Mouse (Mus musculus) cerebellum, adult 18-20 months (tissue): ENCODE data around the gene Ppp6r2.

Experiments used
- DNase-seq, 2 experiments: peaks; one replicate each; pipeline ENCODE4 v3.0.0; 2021

Ppp6r2 gene

GRCm38 (mm10) chr15:89210915-89211715 is at the start of gene Ppp6r2:
TSS of gene Ppp6r2 (plus strand) at chr15:89211553.
- peak; percentile 78 to 91 for DNase-seq

GRCm38 (mm10) chr15:89165478-89165877 is 45.9 kb upstream of the Ppp6r2 start:
- no peak for DNase-seq

- DNase-seq = peak; percentile 62 to 63
These were observed 42.4 kb upstream of the Ppp6r2 start for GRCm38 (mm10) chr15:89168922-89169321.

- peak; percentile 86 to 91 for DNase-seq
These were observed 41.9 kb upstream of the Ppp6r2 start for GRCm38 (mm10) chr15:89169431-89169830.

DNA sequence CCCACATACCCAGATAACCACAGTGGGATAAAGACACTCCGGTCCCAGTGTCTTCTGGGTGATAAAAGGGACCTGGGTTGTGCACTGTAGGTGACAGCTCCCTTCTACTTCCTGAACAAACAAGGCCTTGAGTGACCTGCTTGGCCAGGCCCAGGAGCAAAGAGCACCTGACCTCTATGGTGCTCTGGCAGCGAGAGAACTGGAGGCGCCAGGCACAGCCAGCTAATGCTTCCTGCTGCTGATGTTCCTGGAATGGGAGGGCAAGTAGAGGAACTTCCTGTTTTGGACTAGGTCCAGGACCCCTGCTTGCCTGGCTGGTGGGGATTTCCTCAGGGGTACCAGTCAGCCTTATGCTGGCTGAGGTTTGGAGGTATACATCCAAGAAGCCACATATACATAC is 41.3 kb upstream of the Ppp6r2 start:
- DNase-seq = peak in 1 of 2 experiments; percentile 43

DNA sequence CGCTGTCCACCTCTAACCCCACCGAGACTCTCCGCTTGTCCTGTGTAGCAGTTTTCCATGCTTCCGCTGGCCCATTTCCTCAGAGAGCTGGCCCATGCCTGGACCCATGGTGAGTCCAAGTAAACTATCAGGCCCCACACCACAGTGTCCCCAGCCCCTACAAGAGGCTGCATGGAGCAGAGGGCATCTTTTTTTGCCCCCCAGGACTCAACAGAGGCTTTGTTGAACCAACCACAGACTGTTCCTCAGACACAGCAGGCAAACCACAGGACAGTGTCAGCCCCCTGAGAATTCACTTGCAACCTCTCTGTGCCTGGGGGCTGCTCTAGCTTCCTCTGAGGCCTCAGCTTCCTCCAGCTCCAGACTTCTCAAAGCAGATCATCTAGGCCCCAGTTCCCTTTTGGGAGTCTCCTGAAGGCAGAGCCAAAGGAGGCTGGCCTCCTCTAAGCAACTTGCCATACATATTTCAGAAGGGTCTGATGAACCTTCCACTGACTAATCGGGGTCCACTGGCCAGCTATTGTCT is 39.8 kb upstream of the Ppp6r2 start:
- peak in 1 of 2 experiments; percentile 22 for DNase-seq

DNA sequence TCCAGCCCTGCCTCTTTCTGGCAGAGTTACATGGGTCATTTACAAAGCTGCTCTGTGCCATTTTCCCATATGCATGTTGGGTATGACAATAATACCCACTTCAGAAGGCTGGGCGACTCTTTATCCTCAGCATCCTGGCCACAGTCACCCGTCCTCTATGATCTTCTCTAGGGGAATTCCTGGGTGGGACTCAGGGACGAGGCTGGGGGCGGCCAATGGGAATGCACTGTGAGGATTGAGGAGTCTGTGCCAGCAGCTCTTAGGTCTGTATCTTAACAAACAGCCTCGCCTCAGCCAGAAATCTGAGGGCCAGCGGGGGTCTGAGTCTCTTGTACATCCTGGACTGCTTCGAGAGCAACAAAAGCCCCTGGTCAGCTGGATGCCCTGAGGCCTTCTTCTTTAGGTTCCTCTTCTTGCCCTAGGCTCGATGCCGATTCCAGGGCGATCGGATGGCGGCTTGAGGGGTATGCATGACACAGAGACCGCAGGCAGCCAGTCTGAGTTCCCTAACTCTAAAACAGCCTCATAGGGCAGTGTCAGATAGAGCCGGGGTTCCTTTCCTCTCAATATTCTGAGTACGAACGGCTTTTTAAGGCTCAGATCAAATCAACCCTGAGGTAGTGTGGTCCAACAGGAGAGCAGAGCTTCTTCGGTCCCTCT is 38.9 kb upstream of the Ppp6r2 start:
- DNase-seq = peak in 1 of 2 experiments; percentile 38

DNA sequence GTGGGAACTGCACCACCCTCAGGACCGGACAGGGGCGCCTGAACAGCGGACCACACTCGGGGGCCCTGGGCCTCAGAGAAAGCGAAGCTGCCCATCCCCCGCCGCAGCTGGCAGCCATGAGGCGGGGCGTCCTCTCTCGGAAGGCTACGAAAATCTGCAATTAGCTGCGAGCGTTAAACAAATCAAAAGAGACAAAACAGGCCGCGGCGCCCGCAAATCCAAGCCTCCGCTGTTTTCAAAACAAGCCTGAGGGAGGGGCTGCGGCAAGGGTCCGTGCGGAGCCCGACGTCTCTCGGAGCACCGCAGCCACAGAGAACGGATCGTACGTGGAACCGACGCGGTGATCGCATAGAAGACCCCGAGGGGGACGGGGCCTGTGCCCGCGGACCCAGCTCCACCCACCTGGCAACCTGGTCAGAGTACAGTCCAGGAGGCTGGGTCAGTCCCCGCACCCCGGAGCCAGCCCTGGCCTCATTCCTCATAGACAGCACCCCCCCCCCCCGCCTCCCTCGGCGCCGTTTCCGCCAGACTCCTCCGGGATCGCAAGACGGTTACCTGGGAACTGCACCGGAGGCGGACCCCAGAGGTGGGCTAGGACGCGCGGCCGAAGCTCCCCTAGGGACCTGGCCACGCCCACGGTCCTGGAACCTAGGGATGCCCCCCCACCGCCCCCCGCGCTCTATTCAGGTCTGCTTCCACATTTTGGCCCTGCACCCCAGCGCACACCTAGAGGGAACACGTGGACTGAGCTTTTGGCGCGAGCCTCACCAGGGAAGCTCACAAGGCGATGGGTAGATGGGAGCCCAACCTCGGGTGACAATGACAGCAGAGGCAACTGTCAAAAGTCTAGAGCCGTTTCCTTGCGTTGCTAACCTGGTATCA is 38.1 kb upstream of the Ppp6r2 start:
- peak; percentile 61 to 67 for DNase-seq

DNA sequence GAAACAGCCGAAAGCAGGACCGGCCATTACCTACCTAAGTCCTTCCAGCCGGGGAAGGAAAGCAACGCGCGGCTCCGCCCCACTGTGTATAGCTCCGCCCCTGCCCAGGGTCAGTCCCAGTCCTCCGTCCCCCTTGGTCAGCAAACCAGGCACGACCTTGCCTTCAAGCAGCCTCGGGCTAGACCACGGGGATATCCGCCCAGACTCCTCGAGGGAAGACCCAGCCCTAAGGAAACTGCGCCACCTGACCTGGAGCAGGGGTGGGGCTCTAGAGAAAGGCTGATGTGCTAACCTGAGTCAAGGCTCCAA is 37.5 kb upstream of the Ppp6r2 start:
- peak; percentile 81 to 86 for DNase-seq

DNA sequence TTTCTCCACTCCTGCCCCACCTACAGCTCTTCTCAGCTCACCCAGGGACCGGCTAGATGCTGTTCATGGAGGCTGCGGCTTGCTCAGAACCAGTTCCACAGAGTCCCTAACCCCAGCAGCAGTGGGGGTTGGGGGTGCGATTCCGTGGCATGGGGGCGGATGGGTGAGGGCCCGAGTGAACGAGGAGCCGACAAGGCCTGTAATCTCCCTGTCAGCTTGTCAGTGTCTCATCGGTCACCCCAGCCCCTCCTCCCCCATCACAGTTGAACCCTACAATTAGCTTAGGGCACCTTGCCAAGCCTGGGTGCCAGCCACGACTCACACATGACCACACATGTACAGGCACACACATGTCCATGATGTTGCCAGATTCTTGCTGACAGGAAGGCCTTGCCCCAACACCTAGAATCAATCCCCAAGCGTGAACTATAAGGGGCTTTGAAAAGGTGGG is 36.4 kb upstream of the Ppp6r2 start:
- peak in 1 of 2 experiments; percentile 48 for DNase-seq

DNA sequence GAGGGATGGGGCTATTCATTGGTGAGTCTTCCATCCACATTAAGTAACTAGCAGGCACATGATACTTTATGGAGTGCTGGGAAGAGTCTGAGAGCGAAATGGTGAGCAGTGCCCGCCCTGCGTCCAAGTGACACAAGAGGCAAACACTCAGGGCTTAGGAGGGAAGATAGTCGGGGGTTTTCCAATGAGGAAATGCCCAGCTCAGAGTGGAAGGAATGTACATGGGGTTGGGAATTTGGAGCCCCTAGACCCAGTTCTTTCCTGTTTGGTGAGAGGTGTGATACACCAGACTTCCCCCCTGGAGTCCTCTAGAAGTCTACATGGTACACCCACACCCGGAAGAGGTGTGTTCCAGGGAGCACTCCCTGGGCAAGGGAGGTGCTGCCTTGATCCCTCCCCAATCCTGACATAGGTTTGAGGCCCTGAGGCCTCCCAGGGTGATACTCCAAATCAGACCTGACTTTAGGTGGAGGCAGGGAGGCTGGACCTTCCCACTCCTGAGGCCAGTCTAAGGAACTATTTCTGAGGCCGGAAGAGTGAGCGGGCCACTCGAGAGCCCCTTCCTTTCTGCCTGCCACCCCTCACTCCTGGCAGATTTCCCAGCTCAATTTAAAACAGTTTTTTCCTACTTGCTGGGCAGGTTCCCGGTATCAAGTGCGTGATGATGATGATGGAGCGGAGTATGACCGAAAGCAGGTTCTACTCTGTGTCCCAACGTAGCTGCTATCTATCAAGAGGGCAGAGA is 35.8 kb upstream of the Ppp6r2 start:
- DNase-seq = peak in 1 of 2 experiments; percentile 33

DNA sequence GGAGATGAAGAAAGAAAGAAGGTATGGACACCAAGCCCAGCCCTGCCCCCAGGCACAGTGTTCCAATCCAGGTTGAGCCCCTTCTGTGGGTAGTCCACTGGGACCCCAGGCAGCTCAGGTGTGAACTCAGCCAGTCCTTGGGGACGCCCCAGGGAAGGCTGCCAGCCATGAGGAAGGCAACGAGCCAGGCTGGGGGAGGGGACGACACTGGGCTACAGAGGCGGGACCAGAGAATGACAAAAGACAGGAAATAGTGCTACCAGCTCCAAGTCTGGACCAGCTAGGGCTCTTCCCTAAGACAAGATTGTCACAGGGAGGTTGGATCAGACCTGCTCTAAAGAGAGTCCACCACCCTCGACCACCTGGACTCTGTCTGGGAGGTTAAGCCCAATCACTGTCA is 34.2 kb upstream of the Ppp6r2 start:
- peak; percentile 70 to 81 for DNase-seq

GRCm38 (mm10) chr15:89177576-89178259 is 33.6 kb upstream of the Ppp6r2 start:
- peak in 1 of 2 experiments; percentile 42 for DNase-seq

DNA sequence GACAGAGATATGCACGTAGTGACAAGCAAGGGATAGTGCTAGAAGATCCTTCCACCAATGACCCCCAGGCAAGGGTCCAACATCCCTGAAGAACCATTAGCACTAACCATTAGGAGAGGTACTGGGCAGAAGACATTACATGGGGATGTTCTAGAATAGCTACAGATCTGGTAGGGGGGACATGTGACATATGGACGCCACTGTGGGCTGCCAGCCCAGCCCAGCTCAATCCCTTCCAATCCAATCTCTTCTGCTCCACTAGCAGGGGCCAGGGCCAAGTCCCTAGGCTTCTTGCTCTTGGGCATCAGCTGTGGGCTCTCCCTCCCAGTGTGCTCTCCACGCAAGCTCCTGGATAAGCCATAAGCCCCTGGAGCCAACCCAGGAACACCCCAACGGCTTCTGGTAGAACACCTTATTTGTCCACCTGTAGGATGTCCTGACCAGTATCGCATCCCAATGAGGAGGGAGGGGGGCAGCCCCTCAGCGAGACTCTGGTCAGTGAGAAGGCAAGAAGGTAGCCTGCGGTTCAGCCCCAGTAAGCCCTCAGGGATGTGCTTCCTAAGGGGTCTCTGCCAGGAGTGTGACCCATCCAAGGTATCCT is 33.0 kb upstream of the Ppp6r2 start:
- peak; percentile 86 to 88 for DNase-seq

DNA sequence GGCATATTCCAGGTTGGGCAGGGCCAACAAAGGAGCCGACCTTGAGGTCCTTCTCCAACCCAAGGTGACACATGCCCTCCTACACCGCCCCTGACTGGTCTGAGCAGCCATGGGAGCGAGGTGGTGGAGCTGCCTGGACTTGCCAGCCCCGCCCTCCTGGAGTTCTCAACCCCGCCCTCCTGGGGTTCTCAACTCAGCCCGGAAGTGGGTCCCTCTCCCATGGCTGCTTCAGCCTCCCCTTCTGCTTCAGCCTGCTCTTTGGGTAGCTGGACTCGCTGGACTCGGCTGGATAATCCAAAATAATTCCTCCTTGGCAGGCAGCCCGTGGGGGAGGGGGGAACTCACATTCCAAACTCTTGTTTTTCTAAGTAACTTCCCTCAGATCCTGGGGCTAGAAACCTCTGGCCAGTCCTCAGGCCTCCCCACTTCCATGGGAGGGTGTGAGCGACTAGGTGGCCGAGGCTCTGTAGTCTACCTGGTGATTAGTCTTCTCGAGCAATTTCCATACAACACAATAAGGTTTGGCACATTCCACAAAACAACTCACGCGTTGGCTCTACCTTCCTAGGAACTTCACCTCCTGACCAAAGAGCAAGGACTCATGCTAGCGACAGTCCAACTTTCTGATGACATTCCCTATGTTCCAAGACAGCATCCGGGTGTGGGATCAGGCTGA is 32.3 kb upstream of the Ppp6r2 start:
- peak; percentile 62 to 66 for DNase-seq

- no peak for DNase-seq
These were observed 31.8 kb upstream of the Ppp6r2 start for GRCm38 (mm10) chr15:89179630-89179964.

- peak in 1 of 2 experiments; percentile 46 for DNase-seq
These were observed 31.2 kb upstream of the Ppp6r2 start for GRCm38 (mm10) chr15:89180081-89180541.

DNA sequence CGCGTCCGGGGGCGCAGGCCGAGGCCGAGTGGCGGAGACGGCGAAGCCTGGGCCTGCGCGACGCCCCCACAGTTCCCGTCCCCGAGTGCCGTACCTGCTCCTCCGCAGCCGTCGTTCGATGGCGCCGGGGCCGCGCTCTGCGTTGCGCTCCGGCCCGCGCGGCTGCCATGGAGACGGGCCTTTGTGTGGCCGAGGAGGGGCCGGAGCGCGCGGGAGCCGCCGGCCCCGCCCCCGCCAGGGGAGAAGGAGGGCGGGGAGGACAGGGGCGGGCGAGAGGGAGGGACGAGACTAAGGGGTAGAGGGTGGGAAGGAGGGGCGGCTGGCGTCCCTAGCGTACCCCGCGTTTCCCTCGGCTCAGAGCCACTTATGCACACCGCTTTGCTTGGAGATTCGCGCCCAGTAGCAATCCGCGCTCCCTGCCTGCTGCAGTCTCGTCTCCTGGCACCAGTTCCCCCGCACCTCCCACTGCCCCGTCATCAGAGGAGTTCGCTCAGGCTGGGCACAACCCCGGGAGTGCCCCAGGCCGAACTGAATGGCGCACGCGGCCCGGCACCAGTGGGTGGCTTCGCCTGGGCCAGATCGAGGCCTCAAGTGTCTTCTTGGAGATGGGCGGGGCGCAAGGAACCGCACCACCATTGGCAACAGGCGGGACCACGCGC is 30.7 kb upstream of the Ppp6r2 start, which contains the start of gene Plxnb2:
Gene Plxnb2 (minus strand): TSS at position 218 of the 659 bp plus-strand sequence.
- peak; percentile 75 to 84 for DNase-seq

- DNase-seq = peak; percentile 27 to 41
These were observed 29.6 kb upstream of the Ppp6r2 start for GRCm38 (mm10) chr15:89181561-89182270.
